Mouse (Mus musculus): ENCODE measurements at regions not wholly inside any gene's neighbourhood (a gene's known extent, or its start where the extent isn't known, plus 50 kb on each side); places are given as distances from the start of the nearest gene placed in this dataset.
"Not testable (repeated sequence)": the region's sequence is repeated elsewhere in the genome, so short reads cannot be mapped to it uniquely, and the experiment has no call there.

- Histone ChIP-seq H3K4me2 (ENCODE audit: low read depth, severe bottlenecking) (no peak overlapping the region), H3K36me3 (ENCODE audit: control insufficient read depth, insufficient read depth, low read length) (no peaks in the 10 kb centered on the region), H3K4me3 (ENCODE audit: low read depth, low read length) (no peak overlapping the region), H3K27me3 (ENCODE audit: control insufficient read depth, insufficient read depth, low read length) (no peaks in the 10 kb centered on the region), H3K27ac (replicated peaks; ENCODE audit: low read depth, low read length) (no peak overlapping the region), H3K4me1 (ENCODE audit: control insufficient read depth, insufficient read depth, low read length) (no peaks in the 10 kb centered on the region), H3K9ac (ENCODE audit: low read length) (no peak overlapping the region), H3K9me3 (ENCODE audit: control insufficient read depth, low read length) (no peaks in the 10 kb centered on the region)
- WGBS: 95% methylated on average over 2 of the region's 2 CpGs
- DNase-seq (ENCODE audit: low spot score) (peak; percentile 7), ATAC-seq (ENCODE audit: insufficient number of reproducible peaks, low FRiP score, low TSS enrichment, low read depth) (no peak)
Measured at GRCm38 (mm10) chr3:22285904-22286303, 209.5 kb downstream of the Tbl1xr1 start.

- 85% methylated on average over 3 of the region's 3 CpGs for WGBS
- no peaks in the 10 kb centered on the region for H3K36me3 ChIP-seq (ENCODE audit: control insufficient read depth, insufficient read depth, low read length)
- no peak for ATAC-seq (ENCODE audit: insufficient number of reproducible peaks, low FRiP score, low TSS enrichment, low read depth)
Measured at GRCm38 (mm10) chr3:22293466-22293865, 217.0 kb downstream of the Tbl1xr1 start.

GRCm38 (mm10) chr3:22294081-22294480 lies 217.6 kb downstream of the Tbl1xr1 start:
- 84% methylated on average over 1 of the region's 1 CpGs for WGBS

More at GRCm38 (mm10) chr3:22293466-22293865, 217.0 kb downstream of the Tbl1xr1 start:
- Histone ChIP-seq H3K4me2 (ENCODE audit: low read depth, severe bottlenecking) (no peak overlapping the region), H3K4me3 (ENCODE audit: low read depth, low read length) (no peak overlapping the region), H3K27me3 (ENCODE audit: control insufficient read depth, insufficient read depth, low read length) (no peaks in the 10 kb centered on the region), H3K9me3 (ENCODE audit: control insufficient read depth, low read length) (no peaks in the 10 kb centered on the region), H3K4me1 (ENCODE audit: control insufficient read depth, insufficient read depth, low read length) (no peaks in the 10 kb centered on the region), H3K27ac (replicated peaks; ENCODE audit: low read depth, low read length) (no peak overlapping the region), H3K9ac (ENCODE audit: low read length) (no peak overlapping the region)
- peak; percentile 3 for DNase-seq (ENCODE audit: low spot score)

GRCm38 (mm10) chr3:22296925-22297324 lies 220.5 kb downstream of the Tbl1xr1 start:
- H3K4me2 ChIP-seq (ENCODE audit: low read depth, severe bottlenecking); H3K4me3 ChIP-seq (ENCODE audit: low read depth, low read length); H3K4me1 ChIP-seq (ENCODE audit: control insufficient read depth, insufficient read depth, low read length); H3K9me3 ChIP-seq (ENCODE audit: control insufficient read depth, low read length); ATAC-seq (ENCODE audit: insufficient number of reproducible peaks, low FRiP score, low TSS enrichment, low read depth); H3K27me3 ChIP-seq (ENCODE audit: control insufficient read depth, insufficient read depth, low read length); H3K36me3 ChIP-seq (ENCODE audit: control insufficient read depth, insufficient read depth, low read length); DNase-seq (ENCODE audit: low spot score); H3K27ac ChIP-seq (replicated peaks; ENCODE audit: low read depth, low read length); H3K9ac ChIP-seq (ENCODE audit: low read length): not testable (repeated sequence)
- 89% methylated on average over 1 of the region's 1 CpGs for WGBS

More at GRCm38 (mm10) chr3:22294081-22294480, 217.6 kb downstream of the Tbl1xr1 start:
- not testable (repeated sequence) for H3K36me3 ChIP-seq (ENCODE audit: control insufficient read depth, insufficient read depth, low read length); H3K9me3 ChIP-seq (ENCODE audit: control insufficient read depth, low read length); H3K27ac ChIP-seq (replicated peaks; ENCODE audit: low read depth, low read length); ATAC-seq (ENCODE audit: insufficient number of reproducible peaks, low FRiP score, low TSS enrichment, low read depth); H3K4me2 ChIP-seq (ENCODE audit: low read depth, severe bottlenecking); H3K4me3 ChIP-seq (ENCODE audit: low read depth, low read length); H3K27me3 ChIP-seq (ENCODE audit: control insufficient read depth, insufficient read depth, low read length); H3K4me1 ChIP-seq (ENCODE audit: control insufficient read depth, insufficient read depth, low read length); H3K9ac ChIP-seq (ENCODE audit: low read length)
- peak; percentile 7 for DNase-seq (ENCODE audit: low spot score)

GRCm38 (mm10) chr3:22297831-22298230 lies 221.4 kb downstream of the Tbl1xr1 start:
- not testable (repeated sequence) for H3K27me3 ChIP-seq (ENCODE audit: control insufficient read depth, insufficient read depth, low read length); H3K4me1 ChIP-seq (ENCODE audit: control insufficient read depth, insufficient read depth, low read length); H3K9me3 ChIP-seq (ENCODE audit: control insufficient read depth, low read length); H3K4me2 ChIP-seq (ENCODE audit: low read depth, severe bottlenecking); H3K4me3 ChIP-seq (ENCODE audit: low read depth, low read length); H3K36me3 ChIP-seq (ENCODE audit: control insufficient read depth, insufficient read depth, low read length); ATAC-seq (ENCODE audit: insufficient number of reproducible peaks, low FRiP score, low TSS enrichment, low read depth); H3K27ac ChIP-seq (replicated peaks; ENCODE audit: low read depth, low read length); H3K9ac ChIP-seq (ENCODE audit: low read length)
- peak; percentile 0 for DNase-seq (ENCODE audit: low spot score)
- 97% methylated on average over 1 of the region's 1 CpGs for WGBS

- Histone ChIP-seq H3K9ac (ENCODE audit: low read length) (no peak overlapping the region), H3K36me3 (ENCODE audit: control insufficient read depth, insufficient read depth, low read length) (no peaks in the 10 kb centered on the region), H3K9me3 (ENCODE audit: control insufficient read depth, low read length) (no peaks in the 10 kb centered on the region), H3K27ac (replicated peaks; ENCODE audit: low read depth, low read length) (no peak overlapping the region), H3K4me2 (ENCODE audit: low read depth, severe bottlenecking) (no peak overlapping the region), H3K4me1 (ENCODE audit: control insufficient read depth, insufficient read depth, low read length) (no peaks in the 10 kb centered on the region), H3K27me3 (ENCODE audit: control insufficient read depth, insufficient read depth, low read length) (no peaks in the 10 kb centered on the region), H3K4me3 (ENCODE audit: low read depth, low read length) (no peak overlapping the region)
- no peak for DNase-seq (ENCODE audit: low spot score)
- 91% methylated on average over 5 of the region's 5 CpGs for WGBS
- no peak for ATAC-seq (ENCODE audit: insufficient number of reproducible peaks, low FRiP score, low TSS enrichment, low read depth)
Measured at GRCm38 (mm10) chr3:22300553-22300952, 224.1 kb downstream of the Tbl1xr1 start.

GRCm38 (mm10) chr3:22301991-22302517 lies 225.6 kb downstream of the Tbl1xr1 start:
- H3K27ac ChIP-seq (replicated peaks; ENCODE audit: low read depth, low read length): no peak overlapping the region
- H3K9ac ChIP-seq (ENCODE audit: low read length): no peak overlapping the region
- H3K36me3 ChIP-seq (ENCODE audit: control insufficient read depth, insufficient read depth, low read length): no peaks in the 10 kb centered on the region
- ATAC-seq (ENCODE audit: insufficient number of reproducible peaks, low FRiP score, low TSS enrichment, low read depth) (no peak), DNase-seq (ENCODE audit: low spot score) (no peak)
- no peak overlapping the region for H3K4me3 ChIP-seq (ENCODE audit: low read depth, low read length)
- 54% methylated on average over 5 of the region's 5 CpGs for WGBS
- H3K9me3 ChIP-seq (ENCODE audit: control insufficient read depth, low read length): no peaks in the 10 kb centered on the region
- H3K27me3 ChIP-seq (ENCODE audit: control insufficient read depth, insufficient read depth, low read length): no peaks in the 10 kb centered on the region
- no peak overlapping the region for H3K4me2 ChIP-seq (ENCODE audit: low read depth, severe bottlenecking)
- H3K4me1 ChIP-seq (ENCODE audit: control insufficient read depth, insufficient read depth, low read length): no peaks in the 10 kb centered on the region

GRCm38 (mm10) chr3:22304145-22304544 lies 227.7 kb downstream of the Tbl1xr1 start:
- Histone ChIP-seq H3K4me1 (ENCODE audit: control insufficient read depth, insufficient read depth, low read length) (no peaks in the 10 kb centered on the region), H3K4me2 (ENCODE audit: low read depth, severe bottlenecking) (no peak overlapping the region), H3K9ac (ENCODE audit: low read length) (no peak overlapping the region), H3K9me3 (ENCODE audit: control insufficient read depth, low read length) (no peaks in the 10 kb centered on the region), H3K36me3 (ENCODE audit: control insufficient read depth, insufficient read depth, low read length) (no peaks in the 10 kb centered on the region), H3K4me3 (ENCODE audit: low read depth, low read length) (no peak overlapping the region), H3K27ac (replicated peaks; ENCODE audit: low read depth, low read length) (no peak overlapping the region), H3K27me3 (ENCODE audit: control insufficient read depth, insufficient read depth, low read length) (no peaks in the 10 kb centered on the region)
- 83% methylated on average over 1 of the region's 1 CpGs for WGBS
- ATAC-seq (ENCODE audit: insufficient number of reproducible peaks, low FRiP score, low TSS enrichment, low read depth): no peak
- DNase-seq (ENCODE audit: low spot score): no peak

- no peaks in the 10 kb centered on the region for H3K36me3 ChIP-seq (ENCODE audit: control insufficient read depth, insufficient read depth, low read length)
- ATAC-seq (ENCODE audit: insufficient number of reproducible peaks, low FRiP score, low TSS enrichment, low read depth): no peak
- no peaks in the 10 kb centered on the region for H3K27me3 ChIP-seq (ENCODE audit: control insufficient read depth, insufficient read depth, low read length)
- H3K4me2 ChIP-seq (ENCODE audit: low read depth, severe bottlenecking): no peak overlapping the region
- no peaks in the 10 kb centered on the region for H3K9me3 ChIP-seq (ENCODE audit: control insufficient read depth, low read length)
- no peak for DNase-seq (ENCODE audit: low spot score)
- WGBS: 75% methylated on average over 4 of the region's 4 CpGs
- H3K4me1 ChIP-seq (ENCODE audit: control insufficient read depth, insufficient read depth, low read length): no peaks in the 10 kb centered on the region
- no peak overlapping the region for H3K9ac ChIP-seq (ENCODE audit: low read length)
- no peak overlapping the region for H3K27ac ChIP-seq (replicated peaks; ENCODE audit: low read depth, low read length)
- no peak overlapping the region for H3K4me3 ChIP-seq (ENCODE audit: low read depth, low read length)
Measured at GRCm38 (mm10) chr3:22306624-22307023, 230.2 kb downstream of the Tbl1xr1 start.

Data from limb, embryonic 11.5 days (tissue).